Mouse (Mus musculus) layer of hippocampus, adult 18-20 months (tissue): ENCODE data around the gene Rps27a. TPM values are rescaled to one million over a fixed set of nuclear protein-coding genes. Genes with fewer than 3 reads are reported as not detected.
"Not testable (repeated sequence)": the region's sequence is repeated elsewhere in the genome, so short reads cannot be mapped to it uniquely, and the experiment has no call there.

ENCODE experiments used
- DNase-seq, 2 experiments: peaks; one replicate each; pipeline ENCODE4 v3.0.0; 2022; ENCODE audit warnings: low spot score in 2 of 2
- long read RNA-seq: library from polyadenylated mRNA; stranded (forward); transcript quantifications from one replicate; pipeline ENCODE4 v2.0.0, GENCODE M21; 2021
- total RNA-seq, 2 experiments: library from RNA; stranded (reverse); gene quantifications; 2 replicates each; pipeline ENCODE4 v1.2.3; 2021

The Rps27a gene
- 100 to 1,000 TPM; 473 to 488 TPM for total RNA-seq
- long read RNA-seq, transcript Rps27a-201 (5 exons, 637 nt), result minor isoform, 19 of 100 reads
- long read RNA-seq, transcript Rps27a-202 (6 exons, 791 nt), result major isoform, 71 of 100 reads
- long read RNA-seq, partial matches to known transcripts, result 0 of 100 reads
- long read RNA-seq, other reads (novel, unspliced or antisense), result 10 of 100 reads

- DNase-seq, result peak; percentile 88 to 95
Observed at GRCm38 (mm10) chr11:29547752-29548503, at the start of gene Rps27a, which contains the start of gene Clhc1. Gene Rps27a, minus strand, starts transcription at chr11:29548109. Gene Clhc1, plus strand, starts transcription at chr11:29547950.

GRCm38 (mm10) chr11:29597159-29597558, 49.2 kb upstream of the Rps27a start:
- no peak for DNase-seq

GRCm38 (mm10) chr11:29595217-29595616, 47.3 kb upstream of the Rps27a start:
- no peak for DNase-seq

GRCm38 (mm10) chr11:29579610-29580009, 31.7 kb upstream of the Rps27a start:
- DNase-seq, result peak in 1 of 2 experiments; percentile 6

GRCm38 (mm10) chr11:29572656-29573055, 24.7 kb upstream of the Rps27a start:
- DNase-seq, result no peak

GRCm38 (mm10) chr11:29571536-29571935, 23.6 kb upstream of the Rps27a start:
- no peak for DNase-seq

- DNase-seq, result no peak
Observed at GRCm38 (mm10) chr11:29563406-29563805, 15.5 kb upstream of the Rps27a start.

- DNase-seq, result no peak
Observed at GRCm38 (mm10) chr11:29560990-29561389, 13.1 kb upstream of the Rps27a start.

GRCm38 (mm10) chr11:29560452-29560851, 12.5 kb upstream of the Rps27a start:
- DNase-seq, result no peak

- no peak for DNase-seq
Observed at GRCm38 (mm10) chr11:29549425-29549778, 1.5 kb upstream of the Rps27a start.

GRCm38 (mm10) chr11:29548504-29549424, 855 bp upstream of the Rps27a start:
- peak in 1 of 2 experiments; percentile 16 for DNase-seq

GRCm38 (mm10) chr11:29547249-29547751, 609 bp downstream of the Rps27a start:
- DNase-seq, result no peak

- no peak for DNase-seq
Observed at GRCm38 (mm10) chr11:29546762-29547161, 1.1 kb downstream of the Rps27a start.

GRCm38 (mm10) chr11:29546297-29546696, 1.6 kb downstream of the Rps27a start:
- not testable (repeated sequence) for DNase-seq

GRCm38 (mm10) chr11:29545150-29545752, 2.7 kb downstream of the Rps27a start:
- DNase-seq, result not testable (repeated sequence)

- no peak for DNase-seq
Observed at GRCm38 (mm10) chr11:29544225-29544945, 3.5 kb downstream of the Rps27a start.

GRCm38 (mm10) chr11:29538201-29538600, 9.7 kb downstream of the Rps27a start:
- DNase-seq, result no peak

- peak; percentile 64 to 88 for DNase-seq
Observed at GRCm38 (mm10) chr11:29525988-29526794, 21.7 kb downstream of the Rps27a start, which contains the start of gene Mtif2. Gene Mtif2, plus strand, starts transcription at chr11:29526408.

- peak; percentile 45 to 74 for DNase-seq
Observed at GRCm38 (mm10) chr11:29514682-29515412, 33.1 kb downstream of the Rps27a start, which contains the start of gene Prorsd1. Gene Prorsd1, minus strand, starts transcription at chr11:29515033.
